Mouse (Mus musculus): ENCODE measurements around the gene Gm49345. TPM values are rescaled to one million over a fixed set of nuclear protein-coding genes. Genes with fewer than 3 reads are reported as not detected.

Gm49345 gene
- polyA plus RNA-seq, 1 experiment from 2014 or later, result 0.40 TPM

DNA sequence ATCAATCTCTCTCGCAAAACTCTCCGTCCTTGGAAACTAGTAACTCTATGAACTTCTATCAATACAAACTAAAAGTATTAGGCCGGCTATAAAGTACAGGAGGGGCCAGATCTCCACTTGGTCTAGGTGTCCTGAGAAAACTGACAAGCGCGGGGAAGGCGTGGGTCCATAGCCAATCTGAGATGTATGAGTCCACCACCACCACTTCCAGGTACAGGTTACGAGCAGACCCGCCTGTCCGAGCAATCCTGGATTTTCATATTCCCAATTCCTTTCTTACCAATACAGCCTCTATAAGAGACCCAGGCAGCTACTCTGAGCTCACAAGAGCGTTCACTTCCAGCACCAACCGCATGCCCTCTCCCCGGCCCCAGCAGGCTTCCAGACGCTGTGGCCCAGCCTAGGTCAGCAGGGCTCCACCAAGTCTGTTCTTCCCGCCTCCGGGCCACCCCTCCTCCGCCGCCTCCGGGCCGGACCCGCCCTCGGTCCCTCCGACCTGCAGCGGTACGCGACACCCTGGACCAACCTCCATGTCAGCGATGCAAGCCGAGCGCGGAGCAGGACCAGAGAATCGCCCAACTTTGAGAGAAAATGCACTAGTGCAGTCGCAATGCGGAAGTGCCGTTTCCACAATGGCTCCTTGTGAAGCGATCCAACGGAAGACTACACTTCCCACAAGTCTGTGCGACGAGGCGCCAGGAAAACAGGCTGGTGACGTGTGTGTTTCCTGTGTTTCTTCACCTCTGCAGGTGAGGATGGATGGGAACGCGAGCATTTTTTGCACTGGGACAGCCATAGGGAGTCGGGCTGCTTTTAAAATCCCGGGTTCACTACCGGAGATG is 84.8 kb downstream of the Gm49345 start:
- H3K27me3 ChIP-seq, result no peaks in the 10 kb centered on the region
- 1% methylated on average over 44 of the region's 44 CpGs for WGBS (ENCODE audit: insufficient replicate concordance)
- peak overlapping the region; percentile 69 for H3K4me2 ChIP-seq
- peak overlapping the region; percentile 68 for H3K4me3 ChIP-seq (replicated peaks)
- H3K4me1 ChIP-seq (replicated peaks), result peaks cover 24% of the 10 kb centered on the region
- ATAC-seq (ENCODE audit: insufficient read depth), result peak; percentile 97
- H3K27ac ChIP-seq (replicated peaks), result peak overlapping the region; percentile 75
- H3K9ac ChIP-seq, result peak overlapping the region; percentile 67
- no peaks in the 10 kb centered on the region for H3K9me3 ChIP-seq (replicated peaks)
- no peaks in the 10 kb centered on the region for H3K36me3 ChIP-seq (replicated peaks)

GRCm38 (mm10) chr13:67545941-67546340 is 91.6 kb downstream of the Gm49345 start:
- peaks cover 42% of the 10 kb centered on the region for H3K36me3 ChIP-seq (replicated peaks)
- H3K4me1 ChIP-seq (replicated peaks), result peaks cover 8% of the 10 kb centered on the region; the same call in 1 of the 2 replicates
- H3K9ac ChIP-seq, result no peak overlapping the region
- H3K27ac ChIP-seq (replicated peaks), result no peak overlapping the region
- H3K27me3 ChIP-seq, result no peaks in the 10 kb centered on the region
- H3K4me3 ChIP-seq (replicated peaks), result no peak overlapping the region
- ATAC-seq (ENCODE audit: insufficient read depth), result no peak
- no peak overlapping the region for H3K4me2 ChIP-seq
- no peaks in the 10 kb centered on the region for H3K9me3 ChIP-seq (replicated peaks)
- 80% methylated on average over 1 of the region's 1 CpGs for WGBS (ENCODE audit: insufficient replicate concordance)

Other genes with a start within 250 kb of the Gm49345 start
- gene Zfp429, start 237.9 kb downstream of the Gm49345 start, polyA plus RNA-seq (2015; fragmentation: Nextera tagmentation; extraction: Ambion mirVana), result 1.8 and 2.0 TPM in 2 replicates
- 0.10 and 0.22 TPM in 2 replicates for gene Zfp459, start 216.4 kb downstream of the Gm49345 start, polyA plus RNA-seq (2015; fragmentation: Nextera tagmentation; extraction: Ambion mirVana)
- gene Zfp874a, start 186.1 kb downstream of the Gm49345 start, polyA plus RNA-seq (2015; fragmentation: Nextera tagmentation; extraction: Ambion mirVana), result 6.0 and 7.0 TPM in 2 replicates
- 2.5 and 3.4 TPM in 2 replicates for gene Zfp874b, start 153.5 kb downstream of the Gm49345 start, polyA plus RNA-seq (2015; fragmentation: Nextera tagmentation; extraction: Ambion mirVana)
- 2.1 and 2.4 TPM in 2 replicates for gene Zfp58, start 137.2 kb downstream of the Gm49345 start, polyA plus RNA-seq (2015; fragmentation: Nextera tagmentation; extraction: Ambion mirVana)
- not detected in 2 replicates for gene Gm26965, start 111.6 kb downstream of the Gm49345 start, polyA plus RNA-seq (2015; fragmentation: Nextera tagmentation; extraction: Ambion mirVana)
- gene Zfp87, start 111.6 kb downstream of the Gm49345 start, polyA plus RNA-seq (2015; fragmentation: Nextera tagmentation; extraction: Ambion mirVana), result 7.5 and 8.0 TPM in 2 replicates
- gene Zfp748, start 83.9 kb downstream of the Gm49345 start, polyA plus RNA-seq (2015; fragmentation: Nextera tagmentation; extraction: Ambion mirVana), result 3.3 and 4.3 TPM in 2 replicates
- gene Zfp729b, start 28.1 kb downstream of the Gm49345 start, polyA plus RNA-seq (2015; fragmentation: Nextera tagmentation; extraction: Ambion mirVana), result 1.1 and 1.2 TPM in 2 replicates
- 0.75 and 1.0 TPM in 2 replicates for gene Zfp729a, start within 50 bp of the Gm49345 start, polyA plus RNA-seq (2015; fragmentation: Nextera tagmentation; extraction: Ambion mirVana)
- 1.8 and 2.0 TPM in 2 replicates for gene Zfp738, start 49.3 kb upstream of the Gm49345 start, polyA plus RNA-seq (2015; fragmentation: Nextera tagmentation; extraction: Ambion mirVana)
- gene Zfp65, start 91.4 kb upstream of the Gm49345 start, polyA plus RNA-seq (2015; fragmentation: Nextera tagmentation; extraction: Ambion mirVana), result 1.4 and 1.5 TPM in 2 replicates
- gene Zfp85, start 117.5 kb upstream of the Gm49345 start, polyA plus RNA-seq (2015; fragmentation: Nextera tagmentation; extraction: Ambion mirVana), result 0.96 and 1.3 TPM in 2 replicates
- gene Zfp493, start 141.9 kb upstream of the Gm49345 start, polyA plus RNA-seq (2015; fragmentation: Nextera tagmentation; extraction: Ambion mirVana), result 0.53 TPM in 2 replicates
- gene Zfp273, start 176.0 kb upstream of the Gm49345 start, polyA plus RNA-seq (2015; fragmentation: Nextera tagmentation; extraction: Ambion mirVana), result 1.3 and 1.4 TPM in 2 replicates
- 0.18 and 0.31 TPM in 2 replicates for gene Gm10037, start 193.3 kb upstream of the Gm49345 start, polyA plus RNA-seq (2015; fragmentation: Nextera tagmentation; extraction: Ambion mirVana)
- not detected in 2 replicates for gene BC048507, start 225.6 kb upstream of the Gm49345 start, polyA plus RNA-seq (2015; fragmentation: Nextera tagmentation; extraction: Ambion mirVana)